Mouse (Mus musculus) small intestine, adult 2 months (tissue): ENCODE data around the gene Pdcd1lg2.

Source experiments
- CTCF ChIP-seq: fragments of 200-500 bp; IDR thresholded peaks from 2 replicates; pipeline ENCODE4 v1.5.1; 2012; ENCODE audit warnings: low read depth, mild to moderate bottlenecking, control low read depth, inconsistent platforms, low read length, moderate library complexity, mixed read lengths; ENCODE audit not compliant: insufficient replicate concordance, insufficient read length; ENCODE audit errors: extremely low read depth
- POLR2A ChIP-seq: fragments of 200-500 bp; IDR thresholded peaks from 2 replicates; pipeline ENCODE4 v1.6.1; 2012; ENCODE audit warnings: low read depth, mild to moderate bottlenecking, control low read depth, inconsistent platforms, low read length, moderate library complexity

DNA sequence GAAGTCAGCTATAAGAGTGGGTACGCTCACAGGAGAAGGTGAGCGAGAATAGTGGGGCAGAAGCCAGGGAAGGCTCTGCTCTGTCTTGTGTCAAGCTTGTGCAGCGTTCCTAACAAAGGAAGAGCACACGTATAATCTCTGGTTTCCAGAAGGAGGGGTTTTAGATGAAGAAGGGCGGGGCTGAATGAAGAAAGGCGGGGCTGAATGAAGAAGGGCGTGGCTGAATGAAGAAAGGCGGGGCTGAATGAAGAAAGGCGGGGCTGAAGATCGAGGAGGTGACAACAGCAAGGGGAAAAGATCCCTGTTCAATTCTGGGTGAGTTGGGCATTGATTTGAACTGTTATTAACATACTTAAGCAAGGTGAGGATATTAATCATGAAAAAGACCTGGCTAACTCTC is 105.3 kb downstream of the Pdcd1lg2 start:
- no peak for TF ChIP-seq POLR2A
- TF ChIP-seq CTCF: no peak
